Mouse (Mus musculus): ENCODE data around the gene Iqschfp. TPM values are rescaled to one million over a fixed set of nuclear protein-coding genes. Genes with fewer than 3 reads are reported as not detected.

Gene Iqschfp
- polyA plus RNA-seq, 1 experiment from 2014 or later = not detected

- Histone ChIP-seq H3K36me3 (replicated peaks; ENCODE audit: insufficient read depth, low read length) (no peaks in the 10 kb centered on the region), H3K4me2 (ENCODE audit: low read depth, low read length) (no peak overlapping the region), H3K27ac (ENCODE audit: low read depth) (no peak overlapping the region), H3K4me1 (ENCODE audit: insufficient read depth) (peaks cover 9% of the 10 kb centered on the region), H3K9ac (replicated peaks) (no peak overlapping the region), H3K9me3 (ENCODE audit: low read length) (no peaks in the 10 kb centered on the region), H3K27me3 (ENCODE audit: insufficient read depth, low read length) (no peaks in the 10 kb centered on the region), H3K4me3 (ENCODE audit: low read depth, low read length) (no peak overlapping the region)
- TF ChIP-seq EP300 (IDR thresholded peaks at IDR 0.05; ENCODE audit: low read depth) (no peak), CTCF (IDR thresholded peaks at IDR 0.05; ENCODE audit: low read depth) (no peak)
- 56% methylated on average over 4 of the region's 4 CpGs for WGBS (ENCODE audit: insufficient replicate concordance)
- DNase-seq (no peak), ATAC-seq (no peak)
These were observed 768.5 kb downstream of the Iqschfp start for GRCm38 (mm10) chr3:68660538-68660937.

GRCm38 (mm10) chr3:68662386-68662785 lies 770.4 kb downstream of the Iqschfp start:
- H3K36me3 ChIP-seq (replicated peaks; ENCODE audit: insufficient read depth, low read length) = no peaks in the 10 kb centered on the region
- no peak for DNase-seq
- H3K9ac ChIP-seq (replicated peaks) = no peak overlapping the region
- H3K4me1 ChIP-seq (ENCODE audit: insufficient read depth) = peaks cover 7% of the 10 kb centered on the region
- H3K4me3 ChIP-seq (ENCODE audit: low read depth, low read length) = no peak overlapping the region
- H3K9me3 ChIP-seq (ENCODE audit: low read length) = no peaks in the 10 kb centered on the region
- no peak for ATAC-seq
- TF ChIP-seq EP300 (IDR thresholded peaks at IDR 0.05; ENCODE audit: low read depth) = no peak
- TF ChIP-seq CTCF (IDR thresholded peaks at IDR 0.05; ENCODE audit: low read depth) = no peak
- 31% methylated on average over 5 of the region's 5 CpGs for WGBS (ENCODE audit: insufficient replicate concordance)
- H3K27me3 ChIP-seq (ENCODE audit: insufficient read depth, low read length) = no peaks in the 10 kb centered on the region
- no peak overlapping the region for H3K4me2 ChIP-seq (ENCODE audit: low read depth, low read length)
- H3K27ac ChIP-seq (ENCODE audit: low read depth) = no peak overlapping the region

- 88% methylated on average over 6 of the region's 6 CpGs for WGBS (ENCODE audit: insufficient replicate concordance)
- Histone ChIP-seq H3K4me2 (ENCODE audit: low read depth, low read length) (no peak overlapping the region), H3K36me3 (replicated peaks; ENCODE audit: insufficient read depth, low read length) (no peaks in the 10 kb centered on the region), H3K27ac (ENCODE audit: low read depth) (no peak overlapping the region), H3K9me3 (ENCODE audit: low read length) (no peaks in the 10 kb centered on the region), H3K4me3 (ENCODE audit: low read depth, low read length) (no peak overlapping the region), H3K4me1 (ENCODE audit: insufficient read depth) (peaks cover 4% of the 10 kb centered on the region; the same call in 1 of the 2 replicates), H3K27me3 (ENCODE audit: insufficient read depth, low read length) (no peaks in the 10 kb centered on the region), H3K9ac (replicated peaks) (no peak overlapping the region)
- TF ChIP-seq EP300 (IDR thresholded peaks at IDR 0.05; ENCODE audit: low read depth) = no peak
- DNase-seq = no peak
- no peak for ATAC-seq
These were observed 772.3 kb downstream of the Iqschfp start for GRCm38 (mm10) chr3:68664337-68664736.

GRCm38 (mm10) chr3:68666377-68666776 lies 774.3 kb downstream of the Iqschfp start:
- Histone ChIP-seq H3K27ac (ENCODE audit: low read depth) (no peak overlapping the region), H3K4me1 (ENCODE audit: insufficient read depth) (peaks cover 4% of the 10 kb centered on the region; the same call in 1 of the 2 replicates), H3K9me3 (ENCODE audit: low read length) (no peaks in the 10 kb centered on the region), H3K27me3 (ENCODE audit: insufficient read depth, low read length) (no peaks in the 10 kb centered on the region), H3K4me2 (ENCODE audit: low read depth, low read length) (no peak overlapping the region), H3K4me3 (ENCODE audit: low read depth, low read length) (no peak overlapping the region), H3K36me3 (replicated peaks; ENCODE audit: insufficient read depth, low read length) (no peaks in the 10 kb centered on the region), H3K9ac (replicated peaks) (no peak overlapping the region)
- TF ChIP-seq EP300 (IDR thresholded peaks at IDR 0.05; ENCODE audit: low read depth) = no peak
- TF ChIP-seq CTCF (IDR thresholded peaks at IDR 0.05; ENCODE audit: low read depth) = no peak
- no peak for ATAC-seq
- 63% methylated on average over 7 of the region's 7 CpGs for WGBS (ENCODE audit: insufficient replicate concordance)
- DNase-seq = no peak

GRCm38 (mm10) chr3:68667852-68668251 lies 775.8 kb downstream of the Iqschfp start:
- H3K4me1 ChIP-seq (ENCODE audit: insufficient read depth) = no peaks in the 10 kb centered on the region
- no peaks in the 10 kb centered on the region for H3K9me3 ChIP-seq (ENCODE audit: low read length)
- TF ChIP-seq CTCF (IDR thresholded peaks at IDR 0.05; ENCODE audit: low read depth) (no peak), EP300 (IDR thresholded peaks at IDR 0.05; ENCODE audit: low read depth) (no peak)
- no peaks in the 10 kb centered on the region for H3K27me3 ChIP-seq (ENCODE audit: insufficient read depth, low read length)
- WGBS (ENCODE audit: insufficient replicate concordance) = 76% methylated on average over 1 of the region's 1 CpGs
- no peak overlapping the region for H3K4me2 ChIP-seq (ENCODE audit: low read depth, low read length)
- H3K9ac ChIP-seq (replicated peaks) = no peak overlapping the region
- DNase-seq = no peak
- no peak overlapping the region for H3K27ac ChIP-seq (ENCODE audit: low read depth)
- H3K36me3 ChIP-seq (replicated peaks; ENCODE audit: insufficient read depth, low read length) = no peaks in the 10 kb centered on the region
- ATAC-seq = no peak
- H3K4me3 ChIP-seq (ENCODE audit: low read depth, low read length) = no peak overlapping the region

GRCm38 (mm10) chr3:68669418-68669974 lies 777.5 kb downstream of the Iqschfp start:
- no peak for ATAC-seq
- Histone ChIP-seq H3K27me3 (ENCODE audit: insufficient read depth, low read length) (no peaks in the 10 kb centered on the region), H3K4me3 (ENCODE audit: low read depth, low read length) (no peak overlapping the region), H3K9me3 (ENCODE audit: low read length) (no peaks in the 10 kb centered on the region), H3K27ac (ENCODE audit: low read depth) (no peak overlapping the region), H3K4me1 (ENCODE audit: insufficient read depth) (no peaks in the 10 kb centered on the region), H3K36me3 (replicated peaks; ENCODE audit: insufficient read depth, low read length) (no peaks in the 10 kb centered on the region), H3K9ac (replicated peaks) (no peak overlapping the region), H3K4me2 (ENCODE audit: low read depth, low read length) (no peak overlapping the region)
- 78% methylated on average over 5 of the region's 5 CpGs for WGBS (ENCODE audit: insufficient replicate concordance)
- TF ChIP-seq CTCF (IDR thresholded peaks at IDR 0.05; ENCODE audit: low read depth) (no peak), EP300 (IDR thresholded peaks at IDR 0.05; ENCODE audit: low read depth) (no peak)
- DNase-seq = no peak

GRCm38 (mm10) chr3:68674721-68675120 lies 782.7 kb downstream of the Iqschfp start:
- ATAC-seq (no peak), DNase-seq (no peak)
- Histone ChIP-seq H3K4me2 (ENCODE audit: low read depth, low read length) (no peak overlapping the region), H3K9ac (replicated peaks) (no peak overlapping the region), H3K36me3 (replicated peaks; ENCODE audit: insufficient read depth, low read length) (no peaks in the 10 kb centered on the region), H3K27me3 (ENCODE audit: insufficient read depth, low read length) (no peaks in the 10 kb centered on the region), H3K4me3 (ENCODE audit: low read depth, low read length) (no peak overlapping the region), H3K27ac (ENCODE audit: low read depth) (no peak overlapping the region), H3K9me3 (ENCODE audit: low read length) (no peaks in the 10 kb centered on the region), H3K4me1 (ENCODE audit: insufficient read depth) (peaks cover 20% of the 10 kb centered on the region)
- WGBS (ENCODE audit: insufficient replicate concordance) = 75% methylated on average over 2 of the region's 2 CpGs
- TF ChIP-seq EP300 (IDR thresholded peaks at IDR 0.05; ENCODE audit: low read depth) = no peak

All from liver, postnatal 0 days (tissue).